Mouse (Mus musculus) liver, embryonic 14.5 days (tissue): ENCODE results near the gene Mansc4. TPM values are rescaled to one million over a fixed set of nuclear protein-coding genes. Genes with fewer than 3 reads are reported as not detected.

Source experiments
- ATAC-seq: fragments of 200-750 bp; cut with Nextera tagmentation; 2 replicates; pipeline ENCODE4 v1.8.0; 2017; ENCODE audit warnings: moderate number of reproducible peaks, mild to moderate bottlenecking, moderate library complexity; ENCODE audit not compliant: insufficient read depth
- DNase-seq, 3 experiments: peaks; one replicate each; pipeline ENCODE4 v3.0.0-alpha.2; 2012 to 2013; ENCODE audit warnings: low read depth in 3 of 3, low spot score in 3 of 3
- H3K27ac ChIP-seq: fragments of 300-500 bp; sonication (generic); 2 replicates; pipeline ENCODE4 v1.5.1; 2014; ENCODE audit warnings: moderate library complexity, mild to moderate bottlenecking, control low read depth, inconsistent platforms
- H3K27me3 ChIP-seq: fragments of 300-500 bp; sonication (generic); 2 replicates; pipeline ENCODE4 v1.6.1; 2014; ENCODE audit warnings: mild to moderate bottlenecking, low read length, moderate library complexity; ENCODE audit not compliant: control insufficient read depth, insufficient read depth
- H3K36me3 ChIP-seq: fragments of 300-500 bp; sonication (generic); replicated peaks from 2 replicates; pipeline ENCODE4 v1.6.1; 2014; ENCODE audit warnings: low read depth; ENCODE audit not compliant: control insufficient read depth, insufficient read depth
- H3K4me1 ChIP-seq, 2 experiments: fragments of 200-500 bp in 1 of 2; fragments of 300-500 bp in 1 of 2; sonication (generic) in 1 of 2; replicated peaks; 2 replicates each; pipeline ENCODE4 v1.6.1; 2012 to 2014; ENCODE audit warnings: antibody characterized with exemption in 1 of 2, inconsistent platforms in 1 of 2, low read length in 1 of 2; ENCODE audit not compliant: control insufficient read depth in 2 of 2, insufficient read depth in 2 of 2
- H3K4me2 ChIP-seq: fragments of 300-500 bp; sonication (generic); 2 replicates; pipeline ENCODE4 v1.6.1; 2014; ENCODE audit warnings: low read depth, mild to moderate bottlenecking, control low read depth, moderate library complexity
- H3K4me3 ChIP-seq, 2 experiments: fragments of 200-500 bp in 1 of 2; fragments of 300-500 bp in 1 of 2; sonication (generic) in 1 of 2; 2 replicates each; pipeline ENCODE4 v1.5.1; 2012 to 2014; ENCODE audit warnings: low read depth in 2 of 2, low read length in 2 of 2, mild to moderate bottlenecking in 2 of 2, control low read depth in 1 of 2, inconsistent platforms in 1 of 2, moderate library complexity in 1 of 2; ENCODE audit not compliant: insufficient read depth in 1 of 2
- H3K9ac ChIP-seq: fragments of 300-500 bp; sonication (generic); replicated peaks from 2 replicates; pipeline ENCODE4 v1.6.1; 2014; ENCODE audit warnings: mild to moderate bottlenecking, control low read depth, moderate library complexity
- H3K9me3 ChIP-seq: fragments of 300-500 bp; sonication (generic); 2 replicates; pipeline ENCODE4 v1.6.1; 2016; ENCODE audit warnings: low read length, mixed read lengths; ENCODE audit not compliant: control insufficient read depth
- CTCF ChIP-seq: IDR thresholded peaks from 2 replicates; pipeline ENCODE4 v1.5.1; 2016; ENCODE audit warnings: antibody characterized with exemption, low read depth, control low read depth
- EP300 ChIP-seq: IDR thresholded peaks from 2 replicates; pipeline ENCODE4 v1.6.1; 2016; ENCODE audit warnings: antibody characterized with exemption, low read depth
- WGBS: fragments of 180-500 bp; shearing (Covaris S2); extraction: QIAGEN DNeasy Blood & Tissue Kit; methylation state at CpG from one replicate; pipeline ENCODE4 v1.1.7; 2014; ENCODE audit not compliant: insufficient replicate concordance; 5-methylcytosine and 5-hydroxymethylcytosine counted together
- polyA plus RNA-seq, 2 experiments: library from polyadenylated mRNA; depleted of rRNA in 1 of 2; stranded (reverse) in 1 of 2; unstranded in 1 of 2; fragments of >200 nt; fragmentation: Nextera tagmentation in 1 of 2; extraction: Ambion mirVana in 1 of 2; gene quantifications; 2 replicates each; pipeline versions ENCODE4 v1.2.1 to v1.2.3; 2012 to 2014

The Mansc4 gene
- polyA plus RNA-seq, 2 experiments = not detected

- peaks cover 3% of the 10 kb centered on the region for H3K36me3 ChIP-seq
- TF ChIP-seq CTCF (no peak), EP300 (no peak)
Observed at GRCm38 (mm10) chr6:147055374-147055977, 31.4 kb downstream of the Mansc4 start.

GRCm38 (mm10) chr6:147053785-147054646, 32.8 kb downstream of the Mansc4 start:
- H3K4me3 ChIP-seq = no peak overlapping the region
- ATAC-seq (no peak), DNase-seq (no peak)
- peaks cover 6% of the 10 kb centered on the region for H3K36me3 ChIP-seq
- H3K9ac ChIP-seq = no peak overlapping the region
- TF ChIP-seq EP300 = no peak
- no peak for TF ChIP-seq CTCF
- H3K9me3 ChIP-seq = no peaks in the 10 kb centered on the region
- H3K27ac ChIP-seq = no peak overlapping the region
- no peaks in the 10 kb centered on the region for H3K27me3 ChIP-seq
- no peaks in the 10 kb centered on the region for H3K4me1 ChIP-seq
- WGBS = 76% methylated on average over 19 of the region's 19 CpGs
- H3K4me2 ChIP-seq = no peak overlapping the region

More at GRCm38 (mm10) chr6:147055374-147055977, 31.4 kb downstream of the Mansc4 start:
- ATAC-seq (no peak), DNase-seq (no peak)
- H3K9me3 ChIP-seq = no peaks in the 10 kb centered on the region
- no peak overlapping the region for H3K27ac ChIP-seq
- H3K4me2 ChIP-seq = no peak overlapping the region
- no peaks in the 10 kb centered on the region for H3K27me3 ChIP-seq
- no peak overlapping the region for H3K4me3 ChIP-seq
- H3K9ac ChIP-seq = no peak overlapping the region
- H3K4me1 ChIP-seq = no peaks in the 10 kb centered on the region
- WGBS = 70% methylated on average over 10 of the region's 10 CpGs

GRCm38 (mm10) chr6:147052440-147052839, 34.4 kb downstream of the Mansc4 start:
- Histone ChIP-seq H3K4me3 (no peak overlapping the region), H3K9ac (no peak overlapping the region), H3K27me3 (no peaks in the 10 kb centered on the region), H3K27ac (no peak overlapping the region), H3K36me3 (peaks cover 13% of the 10 kb centered on the region), H3K4me1 (no peaks in the 10 kb centered on the region), H3K9me3 (no peaks in the 10 kb centered on the region), H3K4me2 (no peak overlapping the region)
- WGBS = 80% methylated on average over 9 of the region's 9 CpGs
- no peak for DNase-seq
- ATAC-seq = no peak
- TF ChIP-seq CTCF (no peak), EP300 (no peak)

- H3K27me3 ChIP-seq = no peaks in the 10 kb centered on the region
- H3K27ac ChIP-seq = no peak overlapping the region
- no peak for DNase-seq
- H3K4me3 ChIP-seq = no peak overlapping the region
- TF ChIP-seq EP300 (no peak), CTCF (no peak)
- no peak overlapping the region for H3K4me2 ChIP-seq
- H3K36me3 ChIP-seq = peaks cover 13% of the 10 kb centered on the region
- 81% methylated on average over 8 of the region's 8 CpGs for WGBS
- H3K4me1 ChIP-seq = no peaks in the 10 kb centered on the region
- no peaks in the 10 kb centered on the region for H3K9me3 ChIP-seq
- no peak overlapping the region for H3K9ac ChIP-seq
- no peak for ATAC-seq
Observed at GRCm38 (mm10) chr6:147051666-147052065, 35.2 kb downstream of the Mansc4 start.

- Histone ChIP-seq H3K4me1 (no peaks in the 10 kb centered on the region), H3K27ac (no peak overlapping the region), H3K9ac (no peak overlapping the region), H3K36me3 (peaks cover 13% of the 10 kb centered on the region), H3K4me3 (no peak overlapping the region), H3K4me2 (no peak overlapping the region), H3K27me3 (no peaks in the 10 kb centered on the region), H3K9me3 (no peaks in the 10 kb centered on the region)
- DNase-seq (no peak), ATAC-seq (no peak)
- TF ChIP-seq CTCF (no peak), EP300 (no peak)
- 85% methylated on average over 13 of the region's 13 CpGs for WGBS
Observed at GRCm38 (mm10) chr6:147049239-147049805, 37.5 kb downstream of the Mansc4 start.
